Mouse (Mus musculus) embryonic facial prominence, embryonic 10.5 days (tissue): ENCODE results near the gene I0C0044D17Rik. TPM values are rescaled to one million over a fixed set of nuclear protein-coding genes. Genes with fewer than 3 reads are reported as not detected.
"Not testable (repeated sequence)": the region's sequence is repeated elsewhere in the genome, so short reads cannot be mapped to it uniquely, and the experiment has no call there.

Experiments used
- DNase-seq: peaks from one replicate; pipeline ENCODE4 v3.0.0-alpha.2; 2017; ENCODE audit warnings: low spot score
- H3K27ac ChIP-seq: fragments of 300-500 bp; sonication (generic); replicated peaks from 2 replicates; pipeline ENCODE4 v1.5.1; 2016; ENCODE audit warnings: mild to moderate bottlenecking
- H3K27me3 ChIP-seq: fragments of 300-500 bp; sonication (generic); replicated peaks from 2 replicates; pipeline ENCODE4 v1.6.1; 2016; ENCODE audit warnings: low read depth, mild to moderate bottlenecking; ENCODE audit not compliant: poor library complexity, severe bottlenecking
- H3K36me3 ChIP-seq: fragments of 300-500 bp; sonication (generic); replicated peaks from 2 replicates; pipeline ENCODE4 v1.6.1; 2016; ENCODE audit warnings: mild to moderate bottlenecking, moderate library complexity
- H3K4me1 ChIP-seq: fragments of 300-500 bp; sonication (generic); 2 replicates; pipeline ENCODE4 v1.6.1; 2016
- H3K4me3 ChIP-seq: fragments of 300-500 bp; sonication (generic); 2 replicates; pipeline ENCODE4 v1.5.1; 2016; ENCODE audit warnings: mild to moderate bottlenecking, moderate library complexity
- H3K9me3 ChIP-seq: fragments of 300-500 bp; sonication (generic); 2 replicates; pipeline ENCODE4 v1.6.1; 2016; ENCODE audit warnings: mild to moderate bottlenecking
- WGBS: fragments of 180-500 bp; shearing (Covaris S2); methylation state at CpG from one replicate; pipeline ENCODE4 v1.1.7; 2016; 5-methylcytosine and 5-hydroxymethylcytosine counted together
- polyA plus RNA-seq: library from polyadenylated mRNA; unstranded; fragments of >200 nt; fragmentation: Nextera tagmentation; extraction: Ambion mirVana; gene quantifications from 2 replicates; pipeline ENCODE4 v1.2.1, GENCODE M21; 2016

I0C0044D17Rik gene
- polyA plus RNA-seq = not detected in 2 replicates

GRCm38 (mm10) chr4:98823740-98824139 is at the start of gene I0C0044D17Rik:
TSS of gene I0C0044D17Rik (minus strand) at chr4:98823840.
- H3K4me3 ChIP-seq, DNase-seq, H3K36me3 ChIP-seq, H3K9me3 ChIP-seq: not testable (repeated sequence)
- Histone ChIP-seq H3K27me3 (peaks cover 17% of the 10 kb centered on the region), H3K4me1 (peaks cover 32% of the 10 kb centered on the region), H3K27ac (peak within 1 kb of the TSS; percentile 20; the same call in 1 of the 2 replicates)
- WGBS = 91% methylated on average over 1 of the region's 1 CpGs

GRCm38 (mm10) chr4:98865386-98866237 is 42.0 kb upstream of the I0C0044D17Rik start:
- Histone ChIP-seq H3K36me3 (no peaks in the 10 kb centered on the region), H3K9me3 (peaks cover 15% of the 10 kb centered on the region; the same call in 1 of the 2 replicates), H3K27ac (no peak overlapping the region), H3K27me3 (no peaks in the 10 kb centered on the region), H3K4me3 (no peak overlapping the region), H3K4me1 (no peaks in the 10 kb centered on the region)
- no peak for DNase-seq
- WGBS = 85% methylated on average over 14 of the region's 14 CpGs

- H3K4me3 ChIP-seq = no peak overlapping the region
- H3K9me3 ChIP-seq = peaks cover 18% of the 10 kb centered on the region; the same call in 1 of the 2 replicates
- H3K27me3 ChIP-seq = no peaks in the 10 kb centered on the region
- no peaks in the 10 kb centered on the region for H3K4me1 ChIP-seq
- DNase-seq = no peak
- H3K36me3 ChIP-seq = no peaks in the 10 kb centered on the region
- WGBS = 80% methylated on average over 3 of the region's 3 CpGs
- no peak overlapping the region for H3K27ac ChIP-seq
Measured at GRCm38 (mm10) chr4:98864546-98864945, 40.9 kb upstream of the I0C0044D17Rik start.

- WGBS = 59% methylated on average over 1 of the region's 2 CpGs
- Histone ChIP-seq H3K36me3 (no peaks in the 10 kb centered on the region), H3K27me3 (no peaks in the 10 kb centered on the region), H3K4me3 (no peak overlapping the region), H3K9me3 (peaks cover 18% of the 10 kb centered on the region; the same call in 1 of the 2 replicates), H3K27ac (no peak overlapping the region), H3K4me1 (no peaks in the 10 kb centered on the region)
- DNase-seq = no peak
Measured at GRCm38 (mm10) chr4:98864094-98864493, 40.5 kb upstream of the I0C0044D17Rik start.

GRCm38 (mm10) chr4:98863451-98863850 is 39.8 kb upstream of the I0C0044D17Rik start:
- no peak for DNase-seq
- H3K27ac ChIP-seq = no peak overlapping the region

GRCm38 (mm10) chr4:98858151-98858855 is 34.7 kb upstream of the I0C0044D17Rik start:
- H3K9me3 ChIP-seq = peaks cover 3% of the 10 kb centered on the region; the same call in 1 of the 2 replicates
- no peak overlapping the region for H3K27ac ChIP-seq
- no peaks in the 10 kb centered on the region for H3K36me3 ChIP-seq
- H3K4me3 ChIP-seq = no peak overlapping the region
- H3K27me3 ChIP-seq = no peaks in the 10 kb centered on the region
- 77% methylated on average over 4 of the region's 4 CpGs for WGBS
- DNase-seq = no peak
- no peaks in the 10 kb centered on the region for H3K4me1 ChIP-seq

More at GRCm38 (mm10) chr4:98863451-98863850, 39.8 kb upstream of the I0C0044D17Rik start:
- H3K4me1 ChIP-seq = no peaks in the 10 kb centered on the region
- no peaks in the 10 kb centered on the region for H3K27me3 ChIP-seq
- H3K36me3 ChIP-seq = no peaks in the 10 kb centered on the region
- no peak overlapping the region for H3K4me3 ChIP-seq
- H3K9me3 ChIP-seq = peaks cover 18% of the 10 kb centered on the region; the same call in 1 of the 2 replicates
- 89% methylated on average over 2 of the region's 2 CpGs for WGBS

- Histone ChIP-seq H3K27ac (no peak overlapping the region), H3K9me3 (peaks cover 3% of the 10 kb centered on the region; the same call in 1 of the 2 replicates), H3K4me3 (no peak overlapping the region), H3K36me3 (no peaks in the 10 kb centered on the region), H3K27me3 (no peaks in the 10 kb centered on the region), H3K4me1 (no peaks in the 10 kb centered on the region)
- no peak for DNase-seq
- WGBS = 83% methylated on average over 11 of the region's 11 CpGs
Measured at GRCm38 (mm10) chr4:98857037-98857648, 33.5 kb upstream of the I0C0044D17Rik start.

- 90% methylated on average over 4 of the region's 4 CpGs for WGBS
- no peaks in the 10 kb centered on the region for H3K27me3 ChIP-seq
- H3K4me3 ChIP-seq = no peak overlapping the region
- H3K36me3 ChIP-seq = no peaks in the 10 kb centered on the region
- DNase-seq = no peak
- H3K9me3 ChIP-seq = no peaks in the 10 kb centered on the region
- H3K4me1 ChIP-seq = no peaks in the 10 kb centered on the region
- H3K27ac ChIP-seq = no peak overlapping the region
Measured at GRCm38 (mm10) chr4:98853926-98854325, 30.3 kb upstream of the I0C0044D17Rik start.

GRCm38 (mm10) chr4:98850485-98850884 is 26.8 kb upstream of the I0C0044D17Rik start:
- 89% methylated on average over 1 of the region's 1 CpGs for WGBS
- DNase-seq, H3K36me3 ChIP-seq: not testable (repeated sequence)

GRCm38 (mm10) chr4:98847120-98847885 is 23.7 kb upstream of the I0C0044D17Rik start:
- H3K27ac ChIP-seq = no peak overlapping the region
- peaks cover 26% of the 10 kb centered on the region for H3K27me3 ChIP-seq
- WGBS = 55% methylated on average over 6 of the region's 6 CpGs
- no peak for DNase-seq
- H3K9me3 ChIP-seq = no peaks in the 10 kb centered on the region
- H3K4me3 ChIP-seq = no peak overlapping the region
- no peaks in the 10 kb centered on the region for H3K36me3 ChIP-seq
- peaks cover 21% of the 10 kb centered on the region for H3K4me1 ChIP-seq

More at GRCm38 (mm10) chr4:98850485-98850884, 26.8 kb upstream of the I0C0044D17Rik start:
- peaks cover 17% of the 10 kb centered on the region for H3K4me1 ChIP-seq
- not testable (repeated sequence) for H3K27me3 ChIP-seq, H3K9me3 ChIP-seq, H3K4me3 ChIP-seq, H3K27ac ChIP-seq

GRCm38 (mm10) chr4:98846396-98846795 is 22.8 kb upstream of the I0C0044D17Rik start:
- Histone ChIP-seq H3K9me3 (no peaks in the 10 kb centered on the region), H3K27ac (no peak overlapping the region)
- peak; percentile 28 for DNase-seq

More at GRCm38 (mm10) chr4:98846396-98846795, 22.8 kb upstream of the I0C0044D17Rik start:
- no peak overlapping the region for H3K4me3 ChIP-seq
- 47% methylated on average over 3 of the region's 3 CpGs for WGBS
- peaks cover 25% of the 10 kb centered on the region for H3K4me1 ChIP-seq
- peaks cover 28% of the 10 kb centered on the region for H3K27me3 ChIP-seq
- no peaks in the 10 kb centered on the region for H3K36me3 ChIP-seq
